Mouse (Mus musculus) liver, embryonic 16.5 days (tissue): ENCODE measurements at regions not wholly inside any gene's neighbourhood (a gene's known extent, or its start where the extent isn't known, plus 50 kb on each side); places are given as distances from the start of the nearest gene placed in this dataset.

Experiments used
- ATAC-seq: fragments of 200-750 bp; cut with Nextera tagmentation; 2 replicates; pipeline ENCODE4 v1.8.0; 2017; ENCODE audit warnings: low read depth, mild to moderate bottlenecking, moderate number of reproducible peaks, moderate library complexity
- H3K27ac ChIP-seq: fragments of 300-500 bp; sonication (generic); 2 replicates; pipeline ENCODE4 v1.5.1; 2014; ENCODE audit warnings: mild to moderate bottlenecking, low read length
- H3K27me3 ChIP-seq: fragments of 300-500 bp; sonication (generic); 2 replicates; pipeline ENCODE4 v1.6.1; 2014; ENCODE audit warnings: low read depth, low read length, mixed read lengths; ENCODE audit not compliant: control insufficient read depth, insufficient read depth
- H3K36me3 ChIP-seq: fragments of 300-500 bp; sonication (generic); 2 replicates; pipeline ENCODE4 v1.6.1; 2014; ENCODE audit warnings: mild to moderate bottlenecking; ENCODE audit not compliant: control insufficient read depth, insufficient read depth
- H3K4me1 ChIP-seq: fragments of 300-500 bp; sonication (generic); 2 replicates; pipeline ENCODE4 v1.6.1; 2014; ENCODE audit warnings: low read depth, low read length, mixed read lengths; ENCODE audit not compliant: control insufficient read depth
- H3K4me2 ChIP-seq: fragments of 300-500 bp; sonication (generic); 2 replicates; pipeline ENCODE4 v1.6.1; 2014; ENCODE audit warnings: low read depth, low read length, mixed read lengths
- H3K4me3 ChIP-seq: fragments of 300-500 bp; sonication (generic); 2 replicates; pipeline ENCODE4 v1.5.1; 2014; ENCODE audit warnings: low read depth, mild to moderate bottlenecking, low read length
- H3K9ac ChIP-seq: fragments of 300-500 bp; sonication (generic); 2 replicates; pipeline ENCODE4 v1.6.1; 2014; ENCODE audit warnings: low read depth, low read length
- H3K9me3 ChIP-seq: fragments of 300-500 bp; sonication (generic); replicated peaks from 2 replicates; pipeline ENCODE4 v1.6.1; 2016; ENCODE audit warnings: low read length; ENCODE audit not compliant: control insufficient read depth
- WGBS: fragments of 180-500 bp; shearing (Covaris S2); extraction: QIAGEN DNeasy Blood & Tissue Kit; methylation state at CpG from one replicate; pipeline ENCODE4 v1.1.7; 2014; ENCODE audit not compliant: insufficient replicate concordance; 5-methylcytosine and 5-hydroxymethylcytosine counted together

DNA sequence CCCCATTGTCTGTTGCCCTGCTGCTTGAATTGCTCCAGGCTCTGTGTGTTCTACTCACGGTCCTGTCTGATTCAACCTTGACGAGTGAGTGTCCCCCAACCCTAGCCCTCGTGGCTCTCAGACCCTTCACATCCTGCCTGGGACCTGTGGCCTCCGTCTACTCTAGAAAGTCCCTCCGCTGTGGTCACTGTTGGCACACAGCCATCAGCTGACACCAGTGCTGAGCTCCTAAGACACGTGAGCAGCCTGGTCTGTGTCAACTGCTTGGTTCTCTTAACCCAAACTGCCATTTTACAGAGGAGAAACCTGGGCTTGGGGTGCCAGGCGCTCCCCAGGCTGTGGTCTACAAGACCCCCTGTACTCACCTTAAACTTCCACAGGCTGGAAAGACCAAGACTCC lies 74.3 kb upstream of the Shb start:
- no peak for ATAC-seq
- no peaks in the 10 kb centered on the region for H3K27me3 ChIP-seq
- no peaks in the 10 kb centered on the region for H3K36me3 ChIP-seq
- H3K4me2 ChIP-seq = no peak overlapping the region
- H3K27ac ChIP-seq = no peak overlapping the region
- no peaks in the 10 kb centered on the region for H3K4me1 ChIP-seq
- WGBS = 38% methylated on average over 7 of the region's 7 CpGs
- H3K4me3 ChIP-seq = no peak overlapping the region
- no peak overlapping the region for H3K9ac ChIP-seq
- no peaks in the 10 kb centered on the region for H3K9me3 ChIP-seq

DNA sequence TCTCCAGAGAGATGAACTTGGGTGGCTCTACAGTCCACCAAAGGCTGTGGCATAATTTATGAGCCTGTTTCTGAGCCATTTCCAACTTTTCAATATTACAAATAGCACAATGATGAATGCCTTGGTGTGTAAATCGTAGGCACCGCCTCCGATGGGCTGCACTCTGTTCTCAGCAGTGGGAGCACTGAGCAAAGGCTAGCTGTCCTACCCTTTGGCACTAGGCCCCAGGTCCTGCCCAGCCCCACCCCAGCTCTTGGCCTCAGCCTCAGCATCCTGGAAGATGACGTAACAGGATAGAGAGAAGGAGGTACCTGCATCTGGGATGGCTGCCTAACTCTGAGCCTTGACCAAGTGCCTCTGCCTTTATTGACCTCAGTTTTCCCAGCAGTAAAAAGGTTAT lies 73.4 kb upstream of the Shb start:
- H3K9ac ChIP-seq = no peak overlapping the region
- no peak for ATAC-seq
- H3K9me3 ChIP-seq = no peaks in the 10 kb centered on the region
- H3K4me3 ChIP-seq = no peak overlapping the region
- no peak overlapping the region for H3K4me2 ChIP-seq
- H3K27ac ChIP-seq = no peak overlapping the region
- no peaks in the 10 kb centered on the region for H3K36me3 ChIP-seq
- H3K27me3 ChIP-seq = no peaks in the 10 kb centered on the region
- 74% methylated on average over 4 of the region's 4 CpGs for WGBS
- no peaks in the 10 kb centered on the region for H3K4me1 ChIP-seq

- no peak overlapping the region for H3K4me3 ChIP-seq
- H3K4me1 ChIP-seq = no peaks in the 10 kb centered on the region
- no peak for ATAC-seq
- 67% methylated on average over 5 of the region's 5 CpGs for WGBS
- H3K4me2 ChIP-seq = no peak overlapping the region
- no peak overlapping the region for H3K9ac ChIP-seq
- no peak overlapping the region for H3K27ac ChIP-seq
- no peaks in the 10 kb centered on the region for H3K9me3 ChIP-seq
- H3K27me3 ChIP-seq = no peaks in the 10 kb centered on the region
- H3K36me3 ChIP-seq = no peaks in the 10 kb centered on the region
These were observed 72.1 kb upstream of the Shb start for GRCm38 (mm10) chr4:45604271-45604800.

- 62% methylated on average over 9 of the region's 9 CpGs for WGBS
- no peak overlapping the region for H3K27ac ChIP-seq
- no peaks in the 10 kb centered on the region for H3K9me3 ChIP-seq
- ATAC-seq = no peak
- H3K9ac ChIP-seq = no peak overlapping the region
- no peak overlapping the region for H3K4me2 ChIP-seq
- H3K27me3 ChIP-seq = no peaks in the 10 kb centered on the region
- no peaks in the 10 kb centered on the region for H3K4me1 ChIP-seq
- H3K4me3 ChIP-seq = no peak overlapping the region
- no peaks in the 10 kb centered on the region for H3K36me3 ChIP-seq
These were observed 68.2 kb upstream of the Shb start for GRCm38 (mm10) chr4:45600520-45600919.

GRCm38 (mm10) chr4:45593435-45593991 lies 61.2 kb upstream of the Shb start:
- Histone ChIP-seq H3K36me3 (no peaks in the 10 kb centered on the region), H3K4me1 (no peaks in the 10 kb centered on the region), H3K9me3 (no peaks in the 10 kb centered on the region), H3K9ac (no peak overlapping the region), H3K27me3 (peaks cover 10% of the 10 kb centered on the region), H3K4me3 (no peak overlapping the region), H3K27ac (no peak overlapping the region), H3K4me2 (no peak overlapping the region)
- no peak for ATAC-seq
- WGBS = 58% methylated on average over 3 of the region's 3 CpGs

GRCm38 (mm10) chr4:45592766-45593165 lies 60.5 kb upstream of the Shb start:
- Histone ChIP-seq H3K4me3 (no peak overlapping the region), H3K9me3 (no peaks in the 10 kb centered on the region), H3K27me3 (peaks cover 10% of the 10 kb centered on the region), H3K4me2 (no peak overlapping the region), H3K27ac (no peak overlapping the region), H3K36me3 (no peaks in the 10 kb centered on the region), H3K4me1 (no peaks in the 10 kb centered on the region), H3K9ac (no peak overlapping the region)
- no peak for ATAC-seq
- 62% methylated on average over 2 of the region's 2 CpGs for WGBS

DNA sequence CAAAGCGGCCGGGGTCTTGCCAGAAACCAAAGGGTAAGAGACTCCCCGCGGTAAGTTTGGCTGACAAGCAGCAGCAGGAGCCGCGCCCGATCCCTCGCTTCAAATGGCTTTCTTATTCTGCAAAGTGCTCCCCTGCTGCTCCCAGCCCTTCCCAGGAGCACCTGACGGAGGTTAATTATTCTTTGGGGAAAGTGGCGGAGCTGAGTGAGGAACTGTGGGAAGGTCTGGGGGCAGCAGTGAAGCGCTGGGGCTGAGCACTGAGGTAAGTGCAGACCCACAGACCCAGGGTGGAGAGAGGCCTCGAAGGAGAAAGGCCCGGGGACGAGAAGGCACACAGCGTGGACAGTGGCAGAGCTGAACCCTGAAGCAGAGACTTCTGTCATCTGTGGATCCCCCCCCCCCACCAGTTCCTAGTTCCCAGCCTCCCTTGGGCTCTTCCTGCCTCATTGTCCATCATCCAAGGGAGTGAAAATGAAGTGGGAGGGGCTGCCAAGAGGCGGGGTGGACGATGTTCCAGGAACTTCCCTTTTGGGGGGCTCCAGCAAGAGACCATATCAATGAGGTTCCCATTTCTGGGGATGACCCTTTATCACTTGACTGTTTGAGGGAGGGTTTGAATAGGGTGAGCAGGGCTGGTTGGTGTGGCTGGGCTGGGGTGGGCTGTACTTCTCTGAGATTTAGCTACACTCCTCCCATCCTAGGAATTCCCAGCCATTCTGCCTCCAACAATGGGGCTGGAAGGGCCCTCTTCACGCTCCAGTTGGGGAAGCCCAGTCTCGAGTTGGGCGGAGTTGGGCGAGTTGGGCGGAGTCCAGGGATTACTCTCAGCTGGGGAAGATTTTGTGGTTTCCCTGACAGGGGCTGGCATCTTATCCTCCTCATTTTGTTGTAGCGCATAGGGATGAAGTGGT lies 59.4 kb upstream of the Shb start:
- H3K9ac ChIP-seq = no peak overlapping the region
- no peak overlapping the region for H3K4me3 ChIP-seq
- no peaks in the 10 kb centered on the region for H3K4me1 ChIP-seq
- peak overlapping the region; percentile 35; the same call in 1 of the 2 replicates for H3K4me2 ChIP-seq
- H3K27me3 ChIP-seq = peaks cover 10% of the 10 kb centered on the region
- no peak for ATAC-seq
- no peaks in the 10 kb centered on the region for H3K9me3 ChIP-seq
- no peaks in the 10 kb centered on the region for H3K36me3 ChIP-seq
- 11% methylated on average over 23 of the region's 23 CpGs for WGBS
- H3K27ac ChIP-seq = no peak overlapping the region

DNA sequence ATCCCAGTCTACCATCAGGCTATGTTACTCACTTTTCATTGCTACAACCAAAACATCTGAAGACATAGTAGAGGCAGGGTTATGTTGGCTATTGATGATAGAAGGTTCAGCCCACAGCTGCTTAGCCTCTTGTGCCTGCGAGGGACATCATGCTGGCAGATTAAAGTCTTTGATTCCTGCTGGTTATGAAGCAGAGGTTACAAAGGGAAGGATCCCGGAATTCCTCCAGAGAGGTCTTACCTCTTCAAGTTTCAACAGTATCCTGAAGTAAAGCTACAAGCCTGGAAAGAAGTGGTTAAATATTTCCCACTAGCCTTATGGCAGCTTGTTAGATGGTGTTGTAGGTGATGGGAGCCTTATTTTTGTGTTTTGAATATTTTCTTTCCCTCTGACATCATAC lies 58.6 kb upstream of the Shb start:
- Histone ChIP-seq H3K27me3 (peaks cover 10% of the 10 kb centered on the region), H3K9ac (no peak overlapping the region), H3K36me3 (no peaks in the 10 kb centered on the region)

GRCm38 (mm10) chr4:45588322-45588721 lies 56.1 kb upstream of the Shb start:
- Histone ChIP-seq H3K4me3 (no peak overlapping the region), H3K27me3 (peaks cover 10% of the 10 kb centered on the region), H3K9me3 (no peaks in the 10 kb centered on the region), H3K4me1 (no peaks in the 10 kb centered on the region), H3K36me3 (no peaks in the 10 kb centered on the region), H3K4me2 (no peak overlapping the region), H3K27ac (no peak overlapping the region), H3K9ac (no peak overlapping the region)
- WGBS = 15% methylated on average over 3 of the region's 3 CpGs
- no peak for ATAC-seq

More for the DNA sequence above, 58.6 kb upstream of the Shb start:
- H3K27ac ChIP-seq = no peak overlapping the region
- 9% methylated on average over 2 of the region's 2 CpGs for WGBS
- H3K4me2 ChIP-seq = no peak overlapping the region
- no peak overlapping the region for H3K4me3 ChIP-seq
- H3K4me1 ChIP-seq = no peaks in the 10 kb centered on the region
- no peaks in the 10 kb centered on the region for H3K9me3 ChIP-seq
- ATAC-seq = no peak
